Mouse (Mus musculus) T-helper 2 cell (primary cell): ENCODE data around the gene Prl2c3.
"Not testable (repeated sequence)": the region's sequence is repeated elsewhere in the genome, so short reads cannot be mapped to it uniquely, and the experiment has no call there.

ENCODE experiments used
- in situ Hi-C: fragments of 300-600 bp; cut with MboI, MseI; formaldehyde crosslinking; loops from one replicate; pipeline ENCODE4 v1.15.1; 2025; ENCODE audit warnings: high pct_unique_total_duplicates

Gene Prl2c3

GRCm38 (mm10) chr13:12799979-12800378 lies at the start of gene Prl2c3:
Gene Prl2c3 (minus strand): TSS chr13:12800079.
- in situ Hi-C loops, result loop anchor here (5.0 kb wide), 1 partner anchor 202 kb away; no protein-coding TSS in a partner anchor

GRCm38 (mm10) chr13:12848254-12848653 lies 48.4 kb upstream of the Prl2c3 start:
- in situ Hi-C loops, result loop anchor here (5.0 kb wide), 1 partner anchor 214 kb away; no protein-coding TSS in a partner anchor

- in situ Hi-C loops, result loop anchor here (5.0 kb wide), 1 partner anchor 218 kb away; no protein-coding TSS in a partner anchor
Measured at GRCm38 (mm10) chr13:12844701-12845100, 44.8 kb upstream of the Prl2c3 start.

GRCm38 (mm10) chr13:12837546-12837945 lies 37.7 kb upstream of the Prl2c3 start:
- in situ Hi-C loops, result not testable (repeated sequence)

GRCm38 (mm10) chr13:12831769-12832168 lies 31.9 kb upstream of the Prl2c3 start:
- in situ Hi-C loops, result loop anchor here (5.0 kb wide), 1 partner anchor 76 kb away; no protein-coding TSS in a partner anchor

GRCm38 (mm10) chr13:12829031-12829430 lies 29.2 kb upstream of the Prl2c3 start:
- in situ Hi-C loops, result no loop called here

- in situ Hi-C loops, result not testable (repeated sequence)
Measured at GRCm38 (mm10) chr13:12824500-12825176, 24.8 kb upstream of the Prl2c3 start.

- in situ Hi-C loops, result loop anchor here (5.0 to 10.0 kb wide), 2 partner anchors 49 to 208 kb away; no protein-coding TSS in a partner anchor
Measured at GRCm38 (mm10) chr13:12813734-12814424, 14.0 kb upstream of the Prl2c3 start.

- in situ Hi-C loops, result no loop called here
Measured at GRCm38 (mm10) chr13:12809591-12809990, 9.7 kb upstream of the Prl2c3 start.

- in situ Hi-C loops, result not testable (repeated sequence)
Measured at GRCm38 (mm10) chr13:12808793-12809512, 9.1 kb upstream of the Prl2c3 start.

GRCm38 (mm10) chr13:12806496-12806895 lies 6.6 kb upstream of the Prl2c3 start:
- in situ Hi-C loops, result not testable (repeated sequence)

- in situ Hi-C loops, result loop anchor here (10.0 kb wide), 1 partner anchor 45 kb away; no protein-coding TSS in a partner anchor
Measured at GRCm38 (mm10) chr13:12769442-12770091, 30.3 kb downstream of the Prl2c3 start.
